Mouse (Mus musculus): ENCODE measurements around the gene 9930022D16Rik.

The 9930022D16Rik gene

DNA sequence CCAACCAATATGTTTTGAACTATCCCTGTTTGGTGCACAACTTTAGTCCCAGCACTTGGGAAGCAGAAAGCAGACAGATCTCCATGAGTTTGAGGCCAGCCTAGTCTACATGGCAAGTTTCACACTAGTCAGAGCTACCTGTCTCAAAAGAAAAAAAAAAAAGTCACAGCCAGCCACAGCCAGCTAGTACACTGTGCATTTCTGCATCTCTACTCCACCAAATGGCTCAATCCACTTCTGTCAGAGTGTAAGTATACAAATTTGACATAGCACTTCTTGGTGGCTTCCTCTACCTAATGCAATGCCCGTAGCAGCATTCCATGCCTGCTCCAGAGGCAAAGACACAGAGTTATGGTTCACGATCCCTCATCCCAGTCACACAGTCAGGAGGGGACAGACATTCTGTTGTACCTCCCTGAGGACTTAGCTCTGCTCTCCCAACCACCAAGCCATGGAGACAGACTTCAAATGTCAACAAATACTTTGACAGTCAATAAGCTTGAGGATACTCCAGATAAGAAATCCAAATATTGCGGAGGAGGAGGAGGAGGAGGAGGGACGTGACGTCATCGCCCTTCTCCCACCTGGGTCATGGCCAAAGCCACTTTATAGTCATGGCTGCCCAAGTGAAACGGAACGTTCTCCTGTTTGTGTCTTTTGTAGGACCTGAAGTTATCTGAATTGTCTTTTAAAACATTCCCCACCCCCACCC lies 3.1 kb downstream of the 9930022D16Rik start:
- in situ Hi-C loops (cut with MboI, MseI) = loop anchor here in 1 of 2 experiments (5.0 kb wide), 1 partner anchor 50 kb away; no protein-coding TSS in a partner anchor

- in situ Hi-C loops (cut with MboI, MseI) = loop anchor here in 1 of 2 experiments (5.0 kb wide), 1 partner anchor 50 kb away; no protein-coding TSS in a partner anchor
These were observed 3.8 kb downstream of the 9930022D16Rik start for GRCm38 (mm10) chr11:109417472-109418040.

DNA sequence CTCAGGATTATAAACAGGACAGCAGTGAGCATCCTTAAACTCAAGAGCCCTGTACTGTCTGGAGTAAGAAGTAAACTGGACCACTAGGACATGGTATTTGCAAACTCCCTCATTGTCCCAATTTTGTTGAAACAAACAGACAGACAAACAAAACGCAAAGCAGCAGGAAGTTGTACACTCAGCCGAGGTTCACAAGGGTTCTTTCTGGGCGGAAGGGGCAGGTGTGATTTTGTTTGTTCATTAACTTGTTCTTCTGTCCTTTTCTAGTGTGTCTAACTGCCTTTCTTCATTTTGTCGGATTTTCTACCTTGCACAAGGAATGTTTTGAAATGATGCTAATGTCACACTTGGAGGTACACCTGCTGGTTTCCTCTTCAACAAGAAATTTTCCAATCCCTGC lies 5.7 kb downstream of the 9930022D16Rik start:
- in situ Hi-C loops (cut with MboI, MseI) = loop anchor here in 1 of 2 experiments (5.0 kb wide), 1 partner anchor 52 kb away; no protein-coding TSS in a partner anchor

DNA sequence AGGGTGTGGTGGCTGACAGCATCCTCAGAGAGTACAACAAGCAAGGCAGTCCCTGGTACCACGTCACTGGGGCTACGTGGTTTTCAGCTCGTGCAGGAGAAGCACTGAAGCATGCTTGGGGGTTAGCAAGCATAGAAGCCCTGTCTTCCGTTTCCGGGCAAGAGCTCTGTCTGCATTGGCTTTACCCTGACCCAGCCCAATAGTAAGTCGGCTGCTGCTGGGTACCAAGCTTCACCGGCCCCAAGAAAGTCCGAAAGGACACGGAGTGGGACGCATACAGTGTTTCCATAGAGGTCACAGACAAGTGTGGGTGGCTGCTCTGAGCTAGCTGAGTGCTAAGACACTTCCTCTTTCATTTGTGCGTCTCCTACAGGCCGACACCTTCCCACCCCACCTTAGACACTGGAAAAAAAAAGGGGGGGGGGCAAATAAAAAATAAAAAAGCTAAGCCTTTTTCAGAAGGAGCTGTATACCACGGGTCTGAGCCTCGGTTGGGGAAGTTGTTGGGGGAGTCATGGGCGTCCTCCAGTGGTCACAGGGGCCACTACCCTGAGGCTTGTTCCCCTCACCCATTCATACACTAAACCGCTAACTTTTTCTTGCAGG lies 6.3 kb downstream of the 9930022D16Rik start:
- in situ Hi-C loops (cut with MboI, MseI) = loop anchor here in 1 of 2 experiments (5.0 kb wide), 1 partner anchor 53 kb away; no protein-coding TSS in a partner anchor

- in situ Hi-C loops (cut with MboI, MseI) = no loop called here
These were observed 6.8 kb downstream of the 9930022D16Rik start for GRCm38 (mm10) chr11:109420567-109420962.

GRCm38 (mm10) chr11:109421205-109421604 lies 7.5 kb downstream of the 9930022D16Rik start:
- in situ Hi-C loops (cut with MboI, MseI) = no loop called here

DNA sequence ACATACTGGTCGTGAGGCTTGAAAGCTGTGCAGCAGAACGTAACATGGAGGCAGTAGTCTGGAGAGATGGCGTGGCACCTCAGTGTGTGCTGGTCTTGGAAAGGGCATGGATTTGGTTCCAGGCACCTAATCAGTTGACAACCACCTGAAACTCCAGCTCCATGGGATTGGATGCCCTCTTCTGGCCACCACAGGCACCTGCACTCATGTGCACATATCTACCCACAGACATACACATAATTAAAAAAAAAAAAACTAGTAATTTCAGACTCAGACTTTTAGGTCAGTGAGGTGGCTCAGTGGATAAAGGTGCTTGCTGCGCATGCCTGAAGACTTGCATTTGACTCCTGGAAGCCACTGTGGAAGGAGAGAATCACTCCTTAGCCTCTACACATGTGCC lies 8.5 kb downstream of the 9930022D16Rik start:
- in situ Hi-C loops (cut with MboI, MseI) = no loop called here

DNA sequence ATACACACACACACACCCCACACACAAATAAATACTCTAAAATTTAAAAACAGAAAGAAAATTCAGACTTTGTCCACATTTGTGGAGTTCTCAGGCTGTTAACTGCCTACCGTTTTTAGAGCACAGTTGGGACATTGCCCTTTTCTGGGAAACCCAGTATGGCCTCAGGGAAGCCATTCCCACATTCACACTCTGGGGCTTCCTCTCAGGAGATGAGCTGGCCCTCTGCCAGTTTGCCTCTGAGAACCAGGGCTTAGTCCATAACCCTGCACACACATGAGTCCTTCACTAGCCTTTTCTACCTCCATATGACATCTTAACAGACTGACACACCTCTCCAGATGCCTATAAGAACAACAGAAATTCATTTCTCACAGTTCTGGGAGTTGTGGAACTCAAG lies 9.6 kb downstream of the 9930022D16Rik start:
- in situ Hi-C loops (cut with MboI, MseI) = no loop called here

DNA sequence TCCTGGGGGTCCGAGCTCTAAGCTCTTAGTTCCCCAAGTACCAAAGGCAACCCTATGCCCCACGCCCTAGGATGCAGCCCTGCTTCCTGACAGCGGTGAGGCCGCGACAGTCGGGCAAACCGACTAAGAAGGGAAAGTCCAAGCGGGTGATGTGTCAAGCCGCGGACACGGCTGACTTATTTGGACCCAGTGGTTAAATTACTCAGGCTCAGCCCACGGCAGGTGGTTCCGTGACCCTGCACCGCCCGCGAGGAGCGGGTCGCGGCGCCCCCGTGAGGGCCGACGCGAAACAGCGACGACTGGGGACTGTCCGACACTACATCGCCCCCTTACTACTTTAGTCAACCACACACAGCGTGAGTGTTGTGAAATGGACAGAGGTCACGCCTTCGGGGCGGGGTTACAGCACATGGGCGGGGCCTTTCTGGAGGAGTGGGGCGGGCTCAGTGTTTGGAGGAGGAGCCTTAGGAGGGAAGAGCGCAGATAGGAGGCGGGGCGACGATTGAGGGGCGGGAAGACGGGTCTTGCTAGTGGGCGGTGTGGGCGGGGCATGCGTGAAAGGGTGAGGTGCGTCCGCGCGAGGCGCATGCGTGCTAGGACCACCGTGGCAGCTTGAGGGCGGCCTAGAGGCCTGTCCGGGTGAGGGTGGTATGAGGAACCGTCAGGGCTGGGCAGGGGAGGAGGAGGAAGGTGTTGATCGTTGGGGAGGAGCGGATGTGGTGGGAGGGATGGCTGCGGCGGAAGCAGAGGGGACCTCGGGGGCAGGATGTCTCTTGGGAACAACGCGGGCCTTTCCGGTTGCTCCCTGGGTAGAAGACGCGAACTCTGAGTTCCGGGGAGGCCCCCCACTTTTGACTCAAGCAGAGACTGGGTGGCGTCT lies 11.9 kb downstream of the 9930022D16Rik start, which contains the start of gene Amz2:
Gene Amz2 (plus strand): TSS at position 555 of the 880 bp plus-strand sequence.
- in situ Hi-C loops (cut with MboI, MseI) = loop anchor here (5.0 kb wide), 2 partner anchors 68 to 513 kb away; no protein-coding TSS in a partner anchor

DNA sequence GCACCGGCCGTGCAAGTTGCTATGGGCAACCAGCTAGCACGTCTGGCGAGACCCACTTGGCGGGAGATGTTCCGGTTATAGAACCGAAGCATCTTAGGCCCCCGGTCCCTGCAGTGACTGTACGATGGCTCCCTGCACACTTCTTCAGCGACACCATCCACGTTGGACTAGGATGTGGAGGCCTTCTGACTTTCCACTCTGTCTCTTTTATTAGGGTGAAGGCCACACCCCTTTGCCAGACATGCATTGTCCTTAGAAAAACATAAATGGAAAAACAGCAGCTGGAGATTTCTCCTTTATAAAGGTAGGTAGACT lies 12.5 kb downstream of the 9930022D16Rik start:
- in situ Hi-C loops (cut with MboI, MseI) = loop anchor here (5.0 kb wide), 2 partner anchors 69 to 514 kb away; no protein-coding TSS in a partner anchor

- in situ Hi-C loops (cut with MboI, MseI) = loop anchor here (5.0 kb wide), 2 partner anchors 70 to 515 kb away; no protein-coding TSS in a partner anchor
These were observed 13.6 kb downstream of the 9930022D16Rik start for GRCm38 (mm10) chr11:109427353-109427752.

- in situ Hi-C loops (cut with MboI, MseI) = no loop called here
These were observed 20.6 kb downstream of the 9930022D16Rik start for GRCm38 (mm10) chr11:109434233-109434798.

DNA sequence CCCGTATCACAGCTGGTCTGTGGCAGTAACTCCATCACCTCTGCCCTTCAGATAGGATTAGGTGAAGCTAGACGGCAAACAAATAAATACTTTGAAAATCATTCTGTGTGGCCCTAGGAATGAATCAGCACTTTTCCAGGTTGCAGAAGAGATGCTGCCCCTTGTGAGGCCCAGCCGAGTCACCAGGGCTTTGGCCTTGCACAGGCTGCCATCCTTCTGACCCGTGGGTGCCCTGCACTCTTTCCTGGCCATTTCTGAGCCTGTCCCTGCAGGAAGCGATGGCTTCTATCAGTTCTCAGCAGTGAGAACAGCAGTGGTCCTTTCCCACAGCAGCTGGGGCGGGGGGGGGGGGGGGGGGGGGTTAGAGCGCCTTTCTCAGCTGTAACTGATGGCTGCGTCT lies 23.2 kb downstream of the 9930022D16Rik start:
- in situ Hi-C loops (cut with MboI, MseI) = loop anchor here in 1 of 2 experiments (5.0 kb wide), 1 partner anchor 105 kb away; no protein-coding TSS in a partner anchor

DNA sequence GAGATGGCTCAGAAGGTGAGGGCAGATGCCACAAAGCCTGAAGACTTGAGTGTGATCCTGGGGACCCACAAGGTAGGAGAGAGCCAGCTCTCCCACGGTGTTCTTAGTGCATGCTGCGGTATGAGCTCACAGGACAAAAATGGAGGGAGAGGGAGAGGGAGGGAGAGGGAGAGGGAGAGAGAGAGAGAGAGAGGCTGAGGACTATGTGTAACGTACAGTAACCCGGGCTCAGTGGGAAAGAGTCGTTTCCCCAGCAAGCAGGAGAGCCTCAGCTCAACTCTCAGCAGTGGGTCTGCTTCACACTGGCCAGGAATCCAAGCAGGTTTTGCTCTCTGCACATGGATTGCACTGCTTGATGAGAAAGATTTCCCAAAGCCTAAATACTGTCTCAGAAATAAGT lies 25.5 kb downstream of the 9930022D16Rik start:
- in situ Hi-C loops (cut with MboI, MseI) = loop anchor here in 1 of 2 experiments (5.0 kb wide), 1 partner anchor 107 kb away; no protein-coding TSS in a partner anchor

DNA sequence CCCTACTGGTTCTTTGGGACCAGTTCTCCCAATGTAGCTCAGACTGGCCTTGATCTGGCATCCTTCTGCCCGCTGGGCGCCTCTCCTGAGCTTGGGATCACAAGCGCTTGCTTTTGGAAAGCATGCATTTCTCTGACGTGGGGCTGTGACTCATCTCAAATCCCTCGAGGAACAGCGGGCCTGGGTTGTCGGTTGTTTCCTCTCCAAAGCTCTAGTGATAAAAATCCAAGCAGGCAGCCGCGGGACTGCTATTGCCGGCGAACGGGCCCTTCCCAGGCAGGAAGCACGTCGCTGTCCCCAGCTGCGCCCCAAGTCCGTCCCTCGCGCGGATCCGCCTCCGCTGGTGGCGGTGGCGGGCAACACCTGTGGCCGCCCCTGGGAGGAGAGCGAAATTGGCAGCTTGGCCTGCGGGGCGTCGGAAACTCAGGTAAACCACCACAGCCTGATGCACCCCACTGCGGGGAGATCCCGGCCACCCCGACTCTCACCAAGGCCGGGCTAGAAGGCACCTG lies 26.2 kb downstream of the 9930022D16Rik start:
- in situ Hi-C loops (cut with MboI, MseI) = loop anchor here (5.0 to 10.0 kb wide), 4 partner anchors 108 to 193 kb away; no protein-coding TSS in a partner anchor

- in situ Hi-C loops (cut with MboI, MseI) = loop anchor here (5.0 to 10.0 kb wide), 3 partner anchors 116 to 193 kb away; no protein-coding TSS in a partner anchor
These were observed 26.9 kb downstream of the 9930022D16Rik start for GRCm38 (mm10) chr11:109440641-109441040.

DNA sequence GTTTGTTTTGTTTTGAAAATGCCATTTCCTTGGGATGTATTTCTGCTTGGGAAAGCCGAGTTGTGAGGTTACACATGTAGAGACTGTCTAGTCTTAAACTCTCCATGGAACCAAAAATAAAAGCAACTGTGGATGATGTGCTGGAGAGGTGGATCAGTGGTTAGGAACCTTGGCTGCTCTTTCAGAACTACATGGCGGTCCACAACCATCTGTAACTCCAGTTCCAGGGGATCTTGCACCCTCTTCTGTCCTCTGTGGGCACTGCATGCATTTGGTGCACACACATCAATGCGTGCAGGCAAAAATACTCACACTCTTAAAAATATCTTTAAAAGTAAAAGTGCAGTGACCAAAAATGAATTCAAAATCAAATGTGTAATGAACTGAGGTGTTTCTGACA lies 27.4 kb downstream of the 9930022D16Rik start:
- in situ Hi-C loops (cut with MboI, MseI) = loop anchor here (5.0 to 10.0 kb wide), 3 partner anchors 116 to 194 kb away; no protein-coding TSS in a partner anchor

DNA sequence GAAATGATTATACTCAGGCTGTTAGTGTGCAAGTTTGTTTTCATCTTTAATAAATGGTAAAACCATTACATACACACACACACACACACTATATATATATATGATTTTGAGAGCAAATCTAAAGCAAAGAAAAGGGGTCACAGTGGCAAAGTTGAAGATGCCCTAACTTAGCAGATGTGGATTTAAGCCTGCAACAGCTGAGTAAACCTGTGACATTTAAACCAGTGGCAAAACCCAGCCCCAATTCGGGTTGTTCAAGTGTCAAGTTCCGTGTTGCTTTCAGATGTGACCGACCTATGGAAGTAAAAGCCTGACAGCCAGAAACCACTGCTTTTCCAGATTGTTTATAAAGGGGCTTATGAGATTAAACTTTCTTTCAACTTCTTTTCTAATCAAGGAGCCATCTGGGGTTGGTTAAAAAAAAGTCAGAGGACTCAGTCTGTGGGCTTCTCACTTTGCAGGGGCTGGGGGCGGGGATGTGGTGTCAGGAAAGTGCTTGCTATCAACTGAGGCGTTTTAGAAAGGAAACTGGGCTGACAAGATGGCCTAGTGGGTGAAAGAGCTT lies 28.5 kb downstream of the 9930022D16Rik start:
- in situ Hi-C loops (cut with MboI, MseI) = loop anchor here (5.0 to 10.0 kb wide), 3 partner anchors 117 to 195 kb away; no protein-coding TSS in a partner anchor

DNA sequence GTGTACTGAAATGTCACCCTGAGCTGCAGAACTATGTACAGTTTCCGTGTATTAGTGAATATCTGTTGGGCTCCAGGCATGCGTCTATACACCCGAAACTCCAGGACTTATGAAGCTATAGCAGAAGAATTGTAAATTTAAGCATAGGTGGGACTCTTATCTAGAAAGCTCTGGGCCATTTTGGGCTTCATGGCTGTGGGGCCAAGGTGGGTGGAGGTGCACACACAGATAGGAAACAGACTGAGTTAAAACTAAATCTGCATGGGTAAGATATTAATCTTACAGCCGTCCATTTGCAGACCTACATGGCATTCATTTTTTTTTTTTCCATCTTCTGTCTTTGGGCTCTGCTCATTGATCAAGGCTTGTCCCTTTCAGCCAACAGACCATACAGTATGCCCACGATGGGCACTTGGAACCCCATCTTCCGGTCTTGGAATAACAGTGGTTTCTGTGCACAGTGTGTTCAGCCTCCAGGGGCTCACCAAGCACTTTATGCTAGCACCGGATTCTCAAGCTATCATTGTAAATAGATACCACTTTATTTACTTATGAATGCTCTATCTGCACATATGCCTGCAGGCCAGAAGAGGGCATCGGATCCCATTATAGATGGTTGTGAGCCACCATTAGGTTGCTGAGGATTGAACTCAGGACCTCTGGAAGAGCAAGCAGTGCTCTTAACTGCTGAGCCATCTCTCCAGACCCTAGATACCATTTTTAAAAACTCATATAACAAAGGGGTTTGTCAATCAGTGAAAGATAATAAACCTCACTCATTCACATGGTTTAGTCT lies 29.9 kb downstream of the 9930022D16Rik start:
- in situ Hi-C loops (cut with MboI, MseI) = loop anchor here (5.0 to 10.0 kb wide), 3 partner anchors 119 to 196 kb away; no protein-coding TSS in a partner anchor
